In the genomic region with DNA sequence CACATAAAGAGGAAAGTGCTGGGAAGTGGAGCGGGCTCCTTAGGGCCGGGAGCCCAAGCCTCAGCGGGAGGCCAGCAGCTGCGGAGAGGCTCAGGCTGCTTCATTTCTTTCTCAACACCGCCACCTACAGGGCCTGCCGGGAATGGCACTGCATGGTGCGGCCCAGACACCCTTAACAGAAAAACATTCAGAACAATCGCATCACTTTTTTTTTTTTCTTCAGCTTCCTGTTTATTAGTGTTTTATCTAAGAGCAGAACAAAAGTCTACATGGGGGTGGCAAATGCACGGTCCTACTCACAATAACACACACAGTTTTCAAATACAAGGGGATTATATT, we compare ENCODE assay signal across 8 mouse cellular contexts.
A peak's percentile ranks its signal among the peaks of the same experiment; 100 is the strongest.
DNase-seq lines count a peak whose midpoint lies in the region; ATAC-seq and TF ChIP-seq lines count a peak whose summit lies in the region.

No protein-coding gene starts in this region.

- ATAC-seq in hindbrain, postnatal 0 days = peak; percentile 91

- DNase-seq in T-cell, adult 2 months (ENCODE audit: low spot score) = peak; percentile 90
- DNase-seq in cerebellum, postnatal 36 days = peak; percentile 94 to 97
- peak; percentile 96 for DNase-seq in gastrocnemius, adult 18-20 months (ENCODE audit: low spot score)
- peak; percentile 94 for DNase-seq in hindbrain, postnatal 0 days (ENCODE audit: low spot score)
- peak; percentile 92 to 97 for DNase-seq in left cerebral cortex, adult 18-20 months (ENCODE audit: low spot score in 2 of 2)
- DNase-seq in right cerebral cortex, adult 18-20 months = peak; percentile 86
- peak; percentile 88 for DNase-seq in urinary bladder, postnatal 10 days (ENCODE audit: low spot score)

- no peaks in the 10 kb centered on the region for H3K27me3 ChIP-seq in hindbrain, postnatal 0 days (ENCODE audit: insufficient read depth, low read length)

- no peak overlapping the region for H3K27ac ChIP-seq in hindbrain, postnatal 0 days
- H3K27ac ChIP-seq in macrophage = peak overlapping the region; percentile 92

- WGBS in hindbrain, postnatal 0 days = 1% methylated on average over 9 of the region's 9 CpGs
- under 1% methylated on average over 9 of the region's 9 CpGs for WGBS in macrophage (ENCODE audit: missing documents)

- peaks cover 78% of the 10 kb centered on the region for H3K79me2 ChIP-seq in macrophage (ENCODE audit: inconsistent target)

- H3K4me2 ChIP-seq in hindbrain, postnatal 0 days (ENCODE audit: low read depth, low read length) = no peak overlapping the region

- H3K9ac ChIP-seq in hindbrain, postnatal 0 days (replicated peaks; ENCODE audit: low read length) = no peak overlapping the region

- no peak overlapping the region for H3K4me3 ChIP-seq in hindbrain, postnatal 0 days (ENCODE audit: low read length)
- H3K4me3 ChIP-seq in macrophage (ENCODE audit: inconsistent target) = no peak overlapping the region

- no peaks in the 10 kb centered on the region for H3K4me1 ChIP-seq in hindbrain, postnatal 0 days (ENCODE audit: insufficient read depth, low read length)

- peak; percentile 96 for TF ChIP-seq CTCF in hindbrain, postnatal 0 days (IDR thresholded peaks at IDR 0.05; ENCODE audit: low read depth)

- H3K36me3 ChIP-seq in hindbrain, postnatal 0 days (ENCODE audit: insufficient read depth, low read length) = no peaks in the 10 kb centered on the region
- no peaks in the 10 kb centered on the region for H3K36me3 ChIP-seq in macrophage (ENCODE audit: inconsistent target)

- H3K9me3 ChIP-seq in hindbrain, postnatal 0 days (ENCODE audit: low read length) = no peaks in the 10 kb centered on the region
